Mouse (Mus musculus) embryonic fibroblast, embryonic 13.5 days (primary cell): Measurements from ENCODE around the gene Pax8. TPM values are rescaled to one million over a fixed set of nuclear protein-coding genes. Genes with fewer than 3 reads are reported as not detected.

Experiments used
- H3K27ac ChIP-seq: 2 replicates; pipeline ENCODE4 v1.5.1; 2012; ENCODE audit warnings: low read length, control low read depth, inconsistent platforms; ENCODE audit not compliant: insufficient read depth
- H3K4me1 ChIP-seq: 2 replicates; pipeline ENCODE4 v1.6.1; 2011; ENCODE audit warnings: low read length; ENCODE audit not compliant: control insufficient read depth, insufficient read depth
- H3K4me3 ChIP-seq: 2 replicates; pipeline ENCODE4 v1.5.1; 2011; ENCODE audit warnings: mild to moderate bottlenecking, control low read depth, low read length; ENCODE audit not compliant: insufficient read depth
- CTCF ChIP-seq: IDR thresholded peaks from 2 replicates; pipeline ENCODE4 v1.5.1; 2011; ENCODE audit warnings: mild to moderate bottlenecking, control low read depth, low read length, moderate library complexity, borderline replicate concordance; ENCODE audit not compliant: insufficient read depth
- POLR2A ChIP-seq: IDR thresholded peaks from 2 replicates; pipeline ENCODE4 v1.6.1; 2011; ENCODE audit warnings: low read depth, mild to moderate bottlenecking, control low read depth, low read length, moderate library complexity
- polyA plus RNA-seq: library from polyadenylated mRNA; stranded (reverse); fragments of >200 nt; gene quantifications from 2 replicates; pipeline ENCODE4 v1.2.4, GENCODE M21; 2011; ENCODE audit warnings: low read depth; ENCODE audit not compliant: missing spikeins, insufficient read length

Pax8 gene
- polyA plus RNA-seq, 1 experiment = 0.79 TPM

- Histone ChIP-seq H3K27ac (no peak overlapping the region), H3K4me3 (no peak overlapping the region), H3K4me1 (no peaks in the 10 kb centered on the region)
- TF ChIP-seq POLR2A (no peak), CTCF (no peak)
Observed at GRCm38 (mm10) chr2:24400711-24401110, 74.7 kb downstream of the Pax8 start.

GRCm38 (mm10) chr2:24397115-24397514 lies 78.3 kb downstream of the Pax8 start:
- no peak overlapping the region for H3K27ac ChIP-seq
- no peaks in the 10 kb centered on the region for H3K4me1 ChIP-seq
- no peak overlapping the region for H3K4me3 ChIP-seq
- no peak for TF ChIP-seq POLR2A
- no peak for TF ChIP-seq CTCF

- Histone ChIP-seq H3K27ac (no peak overlapping the region), H3K4me1 (no peaks in the 10 kb centered on the region), H3K4me3 (no peak overlapping the region)
- no peak for TF ChIP-seq POLR2A
- no peak for TF ChIP-seq CTCF
Observed at GRCm38 (mm10) chr2:24393251-24393650, 82.1 kb downstream of the Pax8 start.

GRCm38 (mm10) chr2:24387361-24388283 lies 87.8 kb downstream of the Pax8 start:
- Histone ChIP-seq H3K27ac (no peak overlapping the region), H3K4me3 (no peak overlapping the region), H3K4me1 (no peaks in the 10 kb centered on the region)
- TF ChIP-seq CTCF = no peak
- no peak for TF ChIP-seq POLR2A

- no peak for TF ChIP-seq POLR2A
- TF ChIP-seq CTCF = no peak
Observed at GRCm38 (mm10) chr2:24386964-24387320, 88.5 kb downstream of the Pax8 start.

GRCm38 (mm10) chr2:24386158-24386963 lies 89.0 kb downstream of the Pax8 start:
- TF ChIP-seq CTCF (no peak), POLR2A (no peak)
- Histone ChIP-seq H3K27ac (no peak overlapping the region), H3K4me1 (no peaks in the 10 kb centered on the region), H3K4me3 (no peak overlapping the region)

More at GRCm38 (mm10) chr2:24386964-24387320, 88.5 kb downstream of the Pax8 start:
- Histone ChIP-seq H3K4me1 (no peaks in the 10 kb centered on the region), H3K4me3 (no peak overlapping the region), H3K27ac (no peak overlapping the region)

- Histone ChIP-seq H3K4me1 (no peaks in the 10 kb centered on the region), H3K4me3 (no peak overlapping the region), H3K27ac (no peak overlapping the region)
- TF ChIP-seq CTCF = no peak
- TF ChIP-seq POLR2A = no peak
Observed at GRCm38 (mm10) chr2:24385111-24385961, 90.1 kb downstream of the Pax8 start.

GRCm38 (mm10) chr2:24384393-24384792 lies 91.0 kb downstream of the Pax8 start:
- TF ChIP-seq POLR2A (no peak), CTCF (no peak)
- Histone ChIP-seq H3K27ac (no peak overlapping the region), H3K4me3 (no peak overlapping the region), H3K4me1 (no peaks in the 10 kb centered on the region)

- no peaks in the 10 kb centered on the region for H3K4me1 ChIP-seq
- H3K4me3 ChIP-seq = no peak overlapping the region
- TF ChIP-seq CTCF (no peak), POLR2A (no peak)
- no peak overlapping the region for H3K27ac ChIP-seq
Observed at GRCm38 (mm10) chr2:24383636-24384035, 91.8 kb downstream of the Pax8 start.
